Mouse (Mus musculus): ENCODE results near the gene Pepd.
"Not testable (repeated sequence)": the region's sequence is repeated elsewhere in the genome, so short reads cannot be mapped to it uniquely, and the experiment has no call there.

The Pepd gene

GRCm38 (mm10) chr7:34932631-34933030, 20.5 kb downstream of the Pepd start:
- DNase-seq (ENCODE audit: low spot score in 2 of 2) = no peak

GRCm38 (mm10) chr7:34933142-34933541, 21.0 kb downstream of the Pepd start:
- DNase-seq (ENCODE audit: low spot score in 2 of 2) = no peak

GRCm38 (mm10) chr7:34936347-34936746, 24.2 kb downstream of the Pepd start:
- no peak for DNase-seq (ENCODE audit: low spot score in 2 of 2)

- no peak for DNase-seq (ENCODE audit: low spot score in 2 of 2)
These were observed 26.6 kb downstream of the Pepd start for GRCm38 (mm10) chr7:34938636-34939261.

GRCm38 (mm10) chr7:34939262-34939951, 27.2 kb downstream of the Pepd start:
- no peak for DNase-seq (ENCODE audit: low spot score in 2 of 2)

GRCm38 (mm10) chr7:34939952-34940312, 27.8 kb downstream of the Pepd start:
- no peak for DNase-seq (ENCODE audit: low spot score in 2 of 2)

GRCm38 (mm10) chr7:34943581-34944123, 31.5 kb downstream of the Pepd start:
- no peak for DNase-seq (ENCODE audit: low spot score in 2 of 2)

- DNase-seq (ENCODE audit: low spot score in 2 of 2) = no peak
These were observed 34.2 kb downstream of the Pepd start for GRCm38 (mm10) chr7:34946269-34946925.

- DNase-seq (ENCODE audit: low spot score in 2 of 2) = no peak
These were observed 42.4 kb downstream of the Pepd start for GRCm38 (mm10) chr7:34954548-34954947.

GRCm38 (mm10) chr7:34955295-34955694, 43.1 kb downstream of the Pepd start:
- no peak for DNase-seq (ENCODE audit: low spot score in 2 of 2)

- no peak for DNase-seq (ENCODE audit: low spot score in 2 of 2)
These were observed 45.0 kb downstream of the Pepd start for GRCm38 (mm10) chr7:34957138-34957537.

GRCm38 (mm10) chr7:34963889-34964645, 51.9 kb downstream of the Pepd start:
- DNase-seq (ENCODE audit: low spot score in 2 of 2) = no peak

GRCm38 (mm10) chr7:34967362-34967761, 55.2 kb downstream of the Pepd start:
- no peak for DNase-seq (ENCODE audit: low spot score in 2 of 2)

- no peak for DNase-seq (ENCODE audit: low spot score in 2 of 2)
These were observed 56.7 kb downstream of the Pepd start for GRCm38 (mm10) chr7:34968749-34969433.

GRCm38 (mm10) chr7:34971826-34972225, 59.6 kb downstream of the Pepd start:
- DNase-seq (ENCODE audit: low spot score in 2 of 2) = no peak

GRCm38 (mm10) chr7:34972990-34973440, 60.8 kb downstream of the Pepd start:
- no peak for DNase-seq (ENCODE audit: low spot score in 2 of 2)

- no peak for DNase-seq (ENCODE audit: low spot score in 2 of 2)
These were observed 61.7 kb downstream of the Pepd start for GRCm38 (mm10) chr7:34973877-34974276.

GRCm38 (mm10) chr7:34975913-34976312, 63.7 kb downstream of the Pepd start:
- DNase-seq (ENCODE audit: low spot score in 2 of 2) = no peak

- DNase-seq (ENCODE audit: low spot score in 2 of 2) = no peak
These were observed 65.2 kb downstream of the Pepd start for GRCm38 (mm10) chr7:34977403-34977802.

GRCm38 (mm10) chr7:34981803-34982202, 69.6 kb downstream of the Pepd start:
- DNase-seq (ENCODE audit: low spot score in 2 of 2) = no peak

- DNase-seq (ENCODE audit: low spot score in 2 of 2) = not testable (repeated sequence)
These were observed 70.2 kb downstream of the Pepd start for GRCm38 (mm10) chr7:34982372-34982771.
